Mouse (Mus musculus) kidney, adult 11 months (tissue): ENCODE data around the gene C1qtnf3.

Source experiments
- DNase-seq: peaks from one replicate; pipeline ENCODE4 v3.0.0; 2022

The C1qtnf3 gene

DNA sequence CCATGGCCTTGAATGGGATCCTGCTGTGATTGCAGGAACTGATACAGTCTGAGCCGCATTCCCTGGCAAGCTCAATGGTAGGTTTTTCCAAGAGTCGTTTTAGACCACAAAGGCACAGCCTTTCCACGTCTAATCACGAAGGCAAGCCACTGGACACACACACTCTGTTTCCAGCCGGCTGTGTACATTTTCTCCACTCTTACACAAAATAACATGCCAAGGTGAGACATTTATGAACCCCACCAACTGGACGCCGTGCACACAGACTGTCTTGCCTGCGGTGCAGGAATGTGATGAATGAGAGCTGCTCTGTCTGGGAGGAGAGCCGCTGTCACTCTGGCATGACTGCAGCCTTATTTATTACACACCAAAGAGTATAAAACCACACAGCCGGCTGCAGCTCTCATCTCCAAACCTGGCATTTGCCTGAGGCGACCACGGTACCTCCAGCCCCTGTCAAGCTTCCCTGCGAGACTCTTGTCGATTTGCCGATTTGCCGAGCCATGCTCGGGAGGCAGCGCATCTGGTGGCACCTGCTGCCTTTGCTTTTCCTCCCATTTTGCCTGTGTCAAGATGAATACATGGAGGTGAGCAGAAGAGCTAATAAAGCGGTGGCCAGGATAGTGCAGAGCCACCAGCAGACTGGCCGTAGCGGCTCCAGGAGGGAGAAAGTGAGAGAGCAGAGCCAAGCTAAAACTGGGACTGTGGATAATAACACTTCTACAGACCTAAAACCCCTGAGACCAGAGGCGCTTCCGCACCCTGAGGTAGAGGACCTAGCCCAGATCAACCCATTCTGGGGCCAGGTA lies at the start of gene C1qtnf3:
TSS of gene C1qtnf3 (plus strand) at position 382 of the 809 bp plus-strand sequence.
- DNase-seq, result peak; percentile 16

DNA sequence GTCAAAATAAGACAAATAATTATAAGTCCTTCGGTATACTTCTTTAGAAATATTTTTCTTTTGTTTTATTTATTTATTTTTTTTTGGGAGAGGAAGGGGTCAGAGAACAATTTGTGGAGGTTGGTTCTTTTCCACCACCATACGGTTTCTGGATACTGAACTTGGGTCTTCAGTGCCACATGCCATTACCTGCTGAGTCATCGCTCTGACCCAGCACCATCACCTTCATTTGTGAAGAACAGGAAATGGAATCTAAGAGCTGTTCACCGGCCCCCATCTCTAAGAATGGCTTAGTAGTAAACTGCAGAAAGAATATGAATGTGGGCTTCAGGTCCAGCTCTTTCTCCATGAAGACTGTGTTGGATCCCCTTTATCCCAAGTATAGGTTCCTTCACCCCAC lies 49.8 kb upstream of the C1qtnf3 start:
- DNase-seq, result no peak

DNA sequence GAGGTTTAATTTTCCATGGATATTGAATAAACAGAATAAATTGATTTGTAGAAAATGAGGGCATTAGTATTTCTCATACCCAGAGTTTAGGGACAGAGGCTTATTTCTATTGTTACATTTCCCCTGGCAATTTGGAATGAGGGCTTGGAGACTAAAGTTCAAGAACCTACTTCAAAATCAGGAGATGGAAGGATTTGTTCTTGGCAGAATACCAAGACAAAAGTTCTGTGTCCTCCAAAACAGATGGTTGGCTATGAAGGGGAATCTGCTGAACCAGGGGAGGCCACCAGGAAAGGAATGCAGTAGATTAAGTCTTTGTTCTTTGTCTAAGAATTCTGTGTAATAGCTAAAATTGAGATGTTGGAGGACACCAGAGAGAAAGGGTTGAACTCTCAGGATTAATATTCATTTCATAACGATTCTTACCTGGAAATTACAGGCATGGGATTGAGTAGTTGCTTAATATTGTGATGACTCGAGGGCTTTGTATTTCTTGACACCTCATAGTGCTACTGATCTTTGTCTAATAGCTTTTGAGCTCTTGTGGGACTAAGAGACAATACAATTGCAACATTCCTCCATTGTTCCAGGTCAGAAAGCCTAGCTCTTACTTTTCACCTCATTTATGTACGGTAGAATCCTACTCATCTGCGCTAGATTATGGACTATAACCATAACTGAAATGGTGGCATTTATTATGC lies 35.4 kb upstream of the C1qtnf3 start:
- no peak for DNase-seq

DNA sequence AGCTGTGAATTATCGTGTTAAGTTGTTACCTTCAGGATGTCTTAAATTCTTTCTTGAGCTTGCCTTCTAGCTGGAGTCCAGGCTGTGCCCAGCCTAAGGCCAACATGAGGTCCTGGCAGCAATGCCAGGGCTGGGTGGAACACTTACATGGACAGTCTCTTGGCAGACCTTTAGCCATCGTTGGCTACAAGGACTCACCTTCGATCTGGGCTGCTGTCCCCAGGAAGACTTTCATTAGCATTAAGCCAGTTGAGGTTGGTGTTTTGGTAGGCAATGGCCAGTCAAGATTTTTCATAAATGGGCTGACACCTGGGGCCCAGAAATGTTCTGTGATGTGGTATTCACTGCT lies 34.8 kb upstream of the C1qtnf3 start:
- DNase-seq, result no peak

DNA sequence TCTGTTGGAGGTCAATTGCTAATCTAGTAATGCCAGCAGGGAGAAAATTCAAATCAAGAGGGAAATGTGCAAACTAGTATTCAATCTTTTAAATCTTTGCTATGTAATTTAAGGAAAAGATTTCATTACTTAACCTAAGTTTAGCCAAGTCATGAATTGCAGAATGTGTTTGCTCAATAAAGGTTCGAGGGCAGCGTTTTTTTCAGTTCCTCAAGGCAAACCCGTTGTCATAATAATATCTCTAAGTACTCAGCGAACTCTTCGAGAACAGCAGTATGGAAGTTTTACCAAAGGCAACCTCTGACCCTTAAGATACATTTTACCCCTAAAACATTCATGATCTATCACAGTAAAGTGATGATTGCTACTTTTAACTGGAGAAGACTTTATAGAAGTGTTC lies 31.9 kb upstream of the C1qtnf3 start:
- no peak for DNase-seq

DNA sequence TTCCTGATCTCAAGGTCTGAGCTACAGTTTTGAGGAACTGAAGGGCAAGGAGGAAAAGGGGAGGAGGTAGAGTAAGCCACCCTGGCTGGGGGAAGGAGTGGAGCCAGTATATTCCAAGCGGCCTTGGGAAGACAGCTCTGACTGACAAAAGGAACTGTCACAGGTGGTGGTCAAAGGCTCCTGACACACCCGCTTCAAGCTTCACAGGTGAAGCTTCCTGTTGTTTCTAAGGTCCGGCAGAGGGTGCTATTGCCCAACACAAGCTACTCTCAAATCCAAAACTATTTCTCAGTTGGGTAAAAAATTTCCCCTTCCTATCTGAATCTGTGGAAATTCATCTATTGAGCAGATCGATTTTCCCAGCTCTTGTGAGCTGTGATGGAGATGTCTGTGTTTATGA lies 31.1 kb upstream of the C1qtnf3 start:
- DNase-seq, result no peak

DNA sequence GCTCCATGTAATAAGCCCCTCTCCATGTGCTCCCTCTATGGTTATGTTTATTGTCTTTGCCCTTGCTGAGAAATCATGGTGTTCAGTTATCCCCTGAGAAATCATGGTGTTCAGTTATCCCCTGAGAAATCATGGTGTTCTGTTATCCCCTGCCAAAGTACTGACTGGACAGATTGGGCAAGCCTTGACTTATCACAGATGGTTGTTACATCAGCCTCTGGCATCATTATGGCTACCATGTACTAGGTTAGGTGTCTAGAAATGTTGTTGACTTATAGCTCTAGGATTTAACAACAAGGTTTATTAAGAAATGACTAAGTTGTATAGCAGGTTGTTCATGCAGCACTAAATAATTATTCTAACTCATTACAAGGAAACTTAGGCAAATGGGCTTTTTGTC lies 30.1 kb upstream of the C1qtnf3 start:
- DNase-seq, result no peak

DNA sequence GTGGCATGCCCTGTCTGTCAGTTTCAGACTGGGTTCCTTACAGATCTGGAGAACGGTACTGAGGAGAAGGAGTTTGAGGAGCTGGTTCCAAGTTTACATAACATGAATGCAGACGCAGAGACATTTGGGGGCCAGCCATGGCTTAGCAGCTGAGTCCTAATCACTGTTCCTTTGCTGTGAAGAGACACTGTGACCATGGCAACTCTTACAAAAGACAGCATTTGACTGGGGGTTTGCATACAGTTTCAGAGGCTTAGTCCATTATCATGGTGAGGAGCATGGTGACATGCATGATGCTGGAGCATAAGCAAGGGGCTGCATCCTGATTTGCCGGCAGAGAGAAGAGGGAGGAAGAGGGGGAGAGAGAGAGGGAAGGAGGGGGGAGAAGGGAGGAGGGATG lies 29.6 kb upstream of the C1qtnf3 start:
- no peak for DNase-seq

DNA sequence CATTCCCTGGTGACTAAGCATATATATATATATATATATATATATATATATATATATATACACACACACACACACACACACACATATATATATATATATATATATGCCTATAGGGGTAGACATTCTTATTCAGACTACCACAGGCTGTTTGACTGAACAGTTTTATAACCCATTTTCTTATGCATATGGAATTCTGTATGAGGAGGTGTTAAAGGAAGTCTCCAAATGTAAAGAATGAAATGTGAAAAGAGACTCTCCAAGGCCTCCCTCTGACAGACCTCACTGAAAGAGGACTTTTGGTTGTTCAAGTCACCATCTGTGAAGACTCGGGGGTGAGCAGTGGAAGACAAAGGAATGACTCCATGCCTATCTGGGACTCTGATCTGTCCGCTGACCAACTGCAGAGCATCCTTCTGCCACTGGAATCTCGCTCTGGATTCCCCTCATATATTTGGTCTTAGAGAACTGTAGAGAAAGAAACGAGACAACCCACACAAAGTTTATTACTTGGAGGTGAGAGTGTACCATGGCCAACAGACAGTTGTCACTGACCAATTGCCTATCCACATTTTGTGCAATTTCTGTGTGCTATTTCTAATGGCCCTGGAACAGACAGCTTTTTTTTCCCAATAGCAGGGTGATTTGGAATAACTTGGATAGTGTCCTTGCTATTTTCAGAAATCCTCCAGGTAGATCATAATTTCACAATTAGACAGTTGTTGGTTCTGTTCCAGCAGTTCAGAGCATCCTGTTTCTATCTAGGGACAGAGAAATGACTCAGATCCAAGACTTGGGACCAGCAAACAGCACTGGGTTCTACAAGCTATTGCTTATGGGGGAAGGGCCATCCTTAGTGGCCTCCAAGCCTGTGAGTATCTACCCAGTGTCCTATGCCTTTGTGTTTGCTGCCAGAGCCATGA lies 28.8 kb upstream of the C1qtnf3 start:
- DNase-seq, result no peak

DNA sequence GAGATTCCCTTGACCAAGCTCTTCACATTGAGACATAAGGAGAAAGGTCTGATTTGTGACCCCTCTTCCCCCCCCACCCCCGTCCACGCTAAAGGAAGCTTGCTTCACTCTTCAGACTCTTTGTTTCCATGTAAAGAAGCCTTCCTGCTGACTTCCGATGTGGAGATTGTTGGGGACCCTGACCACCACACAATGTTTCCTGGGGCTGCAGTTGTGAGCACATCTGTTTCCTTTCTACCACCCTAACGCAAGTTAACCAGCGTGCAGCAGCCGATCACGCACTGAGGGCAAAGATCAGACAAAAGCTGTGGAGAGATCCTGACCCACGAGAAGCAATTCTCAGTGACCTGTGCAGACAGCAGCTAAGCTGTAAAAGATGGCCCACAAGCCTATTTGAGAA lies 24.8 kb upstream of the C1qtnf3 start:
- no peak for DNase-seq

DNA sequence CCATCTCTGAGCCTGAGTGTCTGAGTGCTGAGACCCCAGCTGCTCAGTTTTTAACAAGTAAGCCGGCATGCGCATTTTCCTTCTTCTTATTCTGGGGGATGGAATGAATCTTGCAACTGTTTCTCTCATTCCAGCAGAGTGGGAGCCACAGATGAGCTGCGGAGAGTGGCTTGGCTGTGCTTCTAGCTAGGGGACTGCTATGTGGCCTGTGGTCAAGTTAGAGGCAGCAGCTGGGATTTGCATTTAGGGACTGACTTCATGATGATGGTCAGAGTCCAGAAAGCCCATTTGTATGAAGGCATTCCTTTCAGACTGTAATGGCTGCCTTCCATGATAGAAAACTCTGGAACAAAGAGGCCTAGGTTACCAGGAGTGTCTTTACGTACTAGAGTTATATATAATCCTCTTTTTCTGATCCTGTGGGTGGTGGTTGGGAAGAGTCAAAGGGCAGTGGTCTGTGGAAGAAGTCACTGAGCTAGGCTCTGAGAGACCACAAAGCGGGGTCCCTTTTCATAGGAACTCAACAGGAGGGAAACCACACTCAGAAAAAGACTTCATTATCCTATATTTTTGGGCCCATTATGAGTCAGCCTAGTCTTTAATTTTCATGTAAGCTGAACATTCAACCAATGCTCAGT lies 23.4 kb upstream of the C1qtnf3 start:
- no peak for DNase-seq

DNA sequence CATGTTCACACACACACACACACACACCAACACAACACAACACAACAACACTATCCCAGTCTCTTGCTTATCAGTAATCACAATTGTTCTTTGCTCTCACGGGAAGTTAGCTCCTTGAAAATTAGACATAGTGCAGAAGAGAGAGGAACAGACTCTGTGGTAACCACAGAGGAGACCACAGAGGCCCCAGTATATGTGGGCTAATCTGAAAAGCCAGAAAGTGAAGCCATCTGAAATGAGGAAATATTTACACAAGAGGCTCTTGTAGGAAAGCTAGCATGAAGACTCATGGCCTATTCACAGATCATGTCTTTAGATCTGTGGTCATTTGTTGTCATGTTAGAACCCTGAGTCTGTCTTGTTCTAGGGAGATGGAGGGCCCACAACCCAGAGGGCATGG lies 18.2 kb upstream of the C1qtnf3 start:
- DNase-seq, result no peak

DNA sequence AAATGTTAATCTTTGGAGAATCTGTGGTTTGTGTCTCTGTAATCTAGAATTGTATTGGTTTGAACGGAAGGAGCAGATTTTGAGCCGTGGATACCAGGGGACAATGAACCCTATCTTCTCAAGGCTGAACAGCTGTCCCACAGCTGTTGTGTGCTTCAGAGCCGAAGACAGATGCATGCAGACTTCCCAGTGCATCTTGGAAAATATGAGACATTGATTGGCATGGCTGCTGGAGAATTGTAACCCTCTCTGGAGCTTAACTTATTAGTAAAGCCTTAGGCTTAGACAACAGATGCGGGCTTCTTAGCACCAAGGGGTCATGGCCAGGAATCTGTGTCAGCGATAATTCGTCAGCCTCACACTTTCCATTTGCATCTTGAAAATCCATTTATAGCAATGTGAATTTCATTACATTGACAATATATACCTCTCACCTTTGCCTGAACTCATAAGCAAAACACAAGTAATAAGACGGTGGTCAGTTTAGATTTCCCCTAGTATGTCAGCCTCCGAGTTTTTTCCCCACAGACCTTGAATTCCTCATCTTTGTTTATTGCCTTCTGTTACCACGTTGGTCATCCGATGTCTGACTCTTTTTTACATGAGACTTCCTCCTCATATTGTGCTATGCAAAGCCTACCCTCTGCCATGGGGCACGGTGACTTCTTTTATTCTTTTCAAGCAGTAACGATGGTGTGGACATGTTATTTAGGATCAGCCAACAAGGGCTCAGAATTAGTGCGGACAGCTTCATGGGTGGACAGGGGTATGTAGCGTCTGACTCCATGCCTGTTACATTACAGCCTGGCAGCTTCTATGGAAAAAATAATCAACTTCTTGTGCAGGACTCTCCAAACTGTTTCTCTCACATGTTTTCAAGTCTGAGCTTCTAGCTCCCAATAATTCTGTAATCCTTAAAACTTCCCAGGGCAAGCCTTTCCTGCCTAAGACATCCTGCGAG lies 11.7 kb upstream of the C1qtnf3 start:
- DNase-seq, result no peak

DNA sequence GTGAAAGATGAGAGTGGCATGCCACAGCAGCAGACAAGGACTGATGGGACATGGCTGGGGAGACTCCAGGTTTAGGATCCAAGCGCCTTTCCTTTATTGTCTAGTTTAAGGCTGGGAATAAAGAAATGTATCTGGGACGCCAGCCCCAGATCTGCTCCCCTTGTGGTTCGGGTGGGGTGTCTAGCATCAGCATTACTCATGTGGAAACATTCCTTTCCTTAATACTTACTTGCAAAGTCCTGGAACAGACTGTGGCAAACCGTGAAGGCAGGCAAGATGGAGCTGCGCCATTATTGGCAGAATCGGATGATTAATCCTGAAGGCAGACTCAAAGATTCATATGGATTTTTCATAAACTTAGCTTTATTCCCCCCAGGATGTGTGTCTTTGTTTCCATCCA lies 10.2 kb upstream of the C1qtnf3 start:
- DNase-seq, result no peak

DNA sequence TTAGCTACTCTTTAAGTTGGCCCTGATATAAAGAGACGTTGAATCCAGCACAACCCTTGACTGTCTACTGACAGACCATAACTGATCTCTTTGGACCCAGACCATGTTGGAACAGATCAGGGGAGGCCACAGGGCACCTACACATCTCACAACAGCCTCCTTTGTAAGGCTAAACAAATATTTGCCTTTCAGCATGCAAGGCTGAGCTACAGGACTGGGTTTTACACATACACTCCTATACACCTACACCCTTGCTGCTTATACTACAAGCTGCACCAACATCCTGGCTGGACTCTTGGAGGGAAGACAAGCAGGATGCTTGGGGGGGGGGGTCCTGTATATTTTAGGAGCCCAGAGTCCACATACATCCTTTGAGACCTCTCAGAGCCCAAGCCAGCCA lies 4.3 kb upstream of the C1qtnf3 start:
- DNase-seq, result no peak

DNA sequence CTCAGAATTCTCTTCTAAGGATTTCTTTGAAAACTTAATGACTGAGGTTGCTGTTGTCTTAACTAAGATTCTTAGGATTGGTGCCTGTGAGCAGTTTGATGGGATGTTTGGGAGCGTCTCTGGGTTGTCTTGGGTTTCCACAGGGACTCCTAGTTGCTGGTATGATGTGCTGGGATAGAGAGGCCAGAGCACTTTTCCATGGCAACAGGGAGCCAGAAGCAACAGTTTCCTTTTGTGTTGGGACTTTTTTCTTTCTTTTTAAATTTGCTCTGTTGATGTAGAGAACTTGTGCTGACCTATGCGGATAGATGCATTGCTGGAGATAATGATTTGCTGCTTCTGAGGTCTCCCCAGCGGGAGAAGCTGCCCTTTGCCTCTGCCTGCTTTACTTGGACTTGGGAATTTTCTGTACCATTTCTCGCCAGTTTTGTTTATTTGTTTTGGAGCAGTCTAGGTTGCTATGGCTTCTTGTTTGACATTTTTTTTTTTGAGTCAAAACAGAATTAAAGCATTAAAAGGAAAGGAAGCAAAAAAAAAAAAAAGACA lies 701 bp downstream of the C1qtnf3 start:
- peak; percentile 47 for DNase-seq

DNA sequence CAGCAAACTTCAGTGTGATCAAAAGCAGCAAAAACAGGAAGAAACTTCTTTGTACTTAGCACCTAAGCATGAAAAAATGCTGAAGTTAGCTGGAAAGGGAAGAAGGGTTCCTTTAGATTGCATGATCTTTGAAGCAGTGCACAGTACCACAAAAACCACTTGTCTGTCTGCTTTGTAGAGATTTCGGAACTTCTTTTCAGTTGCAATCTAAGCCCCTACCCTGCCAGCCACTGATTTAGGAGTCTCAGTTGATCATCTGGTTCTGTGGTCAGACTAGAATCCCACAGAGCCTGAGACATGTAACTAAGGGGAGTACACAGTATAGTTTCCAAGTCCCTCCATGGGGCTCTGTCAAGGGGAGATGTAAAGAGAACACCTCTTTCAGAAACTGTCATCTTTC lies 1.3 kb downstream of the C1qtnf3 start:
- DNase-seq, result no peak

DNA sequence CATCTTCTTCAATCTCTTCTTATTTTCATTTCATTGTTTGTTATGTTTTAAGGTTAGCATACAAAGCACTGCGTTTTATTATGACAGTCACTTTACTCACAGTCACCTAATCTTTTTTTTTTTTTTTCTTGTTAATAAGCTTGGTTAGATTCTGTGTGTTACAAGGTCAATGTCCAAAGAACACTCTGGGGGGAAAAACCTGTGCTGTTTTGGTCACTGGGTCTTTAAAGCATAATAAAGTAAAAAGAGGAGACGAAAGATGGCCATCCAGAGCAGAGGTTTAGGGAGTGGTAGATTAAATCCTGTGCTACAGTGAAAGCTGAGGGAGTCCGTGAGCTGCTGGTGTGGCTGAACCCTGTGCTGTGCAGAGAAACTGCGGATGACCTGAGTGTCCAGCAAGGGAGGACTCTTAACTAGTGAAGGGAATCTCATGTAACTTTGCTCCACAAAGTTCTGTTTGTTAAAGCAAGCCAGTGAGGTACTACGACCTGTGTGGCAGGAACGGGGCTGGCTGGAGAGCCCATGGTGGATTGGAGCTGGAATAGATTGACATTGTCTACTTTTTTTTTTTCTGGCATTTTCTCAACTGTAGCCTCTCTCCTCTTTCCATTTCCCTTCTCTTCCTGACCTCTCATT lies 2.4 kb downstream of the C1qtnf3 start:
- DNase-seq, result peak; percentile 37

DNA sequence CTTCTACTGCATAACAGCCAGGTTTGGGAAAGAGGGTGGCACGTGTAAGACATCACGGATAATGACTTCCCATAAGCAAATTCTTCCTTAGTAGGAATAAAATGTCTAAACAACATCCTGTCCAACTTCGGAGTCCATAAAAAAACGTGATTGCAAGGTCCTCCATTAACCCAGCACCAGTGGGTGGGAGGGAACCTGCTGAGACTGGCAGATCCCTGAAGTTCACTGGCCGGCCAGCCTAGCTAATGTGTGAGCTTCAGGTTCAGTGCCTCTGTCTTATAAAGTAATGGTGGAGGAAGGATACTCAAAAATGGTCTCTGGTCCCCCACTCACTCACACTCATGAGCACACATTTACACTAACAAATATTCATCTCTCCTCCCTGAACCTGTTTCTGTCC lies 3.0 kb downstream of the C1qtnf3 start:
- DNase-seq, result peak; percentile 65

DNA sequence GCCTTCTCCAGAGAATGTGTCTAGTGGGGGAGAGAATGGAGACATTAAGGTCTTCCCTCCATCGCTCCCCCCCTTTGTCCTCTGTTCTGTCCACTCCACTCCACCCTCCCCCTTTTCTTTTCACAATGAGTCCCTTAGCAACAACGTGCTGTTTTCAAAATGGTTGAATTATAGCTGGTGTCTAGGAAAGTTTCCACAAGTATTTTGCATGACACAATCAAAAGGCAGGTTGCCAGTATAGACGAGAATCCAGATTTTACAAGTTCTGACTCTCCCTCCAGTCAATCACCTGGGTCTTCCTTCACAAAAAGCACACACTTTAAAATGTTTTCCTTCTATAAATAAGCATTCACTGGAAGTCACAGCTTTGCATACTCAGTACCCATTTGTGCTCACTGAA lies 4.6 kb downstream of the C1qtnf3 start:
- DNase-seq, result no peak
